Mouse (Mus musculus): ENCODE data around the gene Tbc1d1.

Tbc1d1 gene

DNA sequence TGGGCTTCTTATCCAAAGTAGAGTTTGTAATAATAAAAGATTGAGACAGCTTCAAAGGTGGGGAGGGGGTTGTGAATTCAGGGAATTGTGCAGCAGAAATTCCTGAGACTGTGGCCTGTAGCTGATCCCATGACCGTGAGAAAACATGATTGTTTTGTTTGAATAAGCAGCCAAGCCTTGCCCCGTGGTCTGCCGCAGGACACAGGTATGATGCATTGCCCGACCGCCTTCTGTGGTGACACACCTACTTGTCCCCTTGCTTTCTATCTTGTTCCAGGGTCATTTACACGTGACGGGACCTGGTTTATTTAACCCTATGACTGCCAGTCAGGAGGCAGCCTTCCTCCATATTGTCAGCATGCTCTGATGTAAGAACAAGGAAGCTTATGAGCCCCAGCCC is 123.6 kb downstream of the Tbc1d1 start:
- no peak for DNase-seq (ENCODE audit: low spot score)

DNA sequence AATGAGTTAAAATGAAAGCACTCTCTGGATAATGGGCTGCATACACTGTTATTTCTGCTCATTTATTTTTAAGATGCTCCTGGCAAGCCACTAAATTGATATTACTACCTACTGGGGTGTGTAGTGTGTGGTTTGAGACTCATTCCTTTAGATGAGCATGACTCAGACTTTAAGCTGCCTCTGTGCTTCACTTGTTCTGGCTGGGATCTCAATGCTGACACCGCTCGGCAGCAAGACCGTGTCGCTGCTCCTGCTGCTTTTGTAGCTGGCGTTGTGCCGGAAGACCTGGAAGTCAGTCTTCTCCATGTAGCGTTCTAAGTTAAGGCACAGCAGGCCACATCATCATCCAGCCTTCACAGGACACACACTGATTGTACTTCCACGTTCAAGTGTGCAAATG is 124.1 kb downstream of the Tbc1d1 start:
- DNase-seq (ENCODE audit: low spot score), result no peak

GRCm38 (mm10) chr5:64280613-64281012 is 124.5 kb downstream of the Tbc1d1 start:
- no peak for DNase-seq (ENCODE audit: low spot score)

GRCm38 (mm10) chr5:64281674-64282073 is 125.6 kb downstream of the Tbc1d1 start:
- DNase-seq (ENCODE audit: low spot score), result no peak

GRCm38 (mm10) chr5:64282594-64282993 is 126.5 kb downstream of the Tbc1d1 start:
- no peak for DNase-seq (ENCODE audit: low spot score)

GRCm38 (mm10) chr5:64285289-64285688 is 129.2 kb downstream of the Tbc1d1 start:
- DNase-seq (ENCODE audit: low spot score), result no peak

GRCm38 (mm10) chr5:64285851-64286250 is 129.7 kb downstream of the Tbc1d1 start:
- DNase-seq (ENCODE audit: low spot score), result no peak

GRCm38 (mm10) chr5:64287287-64287686 is 131.2 kb downstream of the Tbc1d1 start:
- no peak for DNase-seq (ENCODE audit: low spot score)

DNA sequence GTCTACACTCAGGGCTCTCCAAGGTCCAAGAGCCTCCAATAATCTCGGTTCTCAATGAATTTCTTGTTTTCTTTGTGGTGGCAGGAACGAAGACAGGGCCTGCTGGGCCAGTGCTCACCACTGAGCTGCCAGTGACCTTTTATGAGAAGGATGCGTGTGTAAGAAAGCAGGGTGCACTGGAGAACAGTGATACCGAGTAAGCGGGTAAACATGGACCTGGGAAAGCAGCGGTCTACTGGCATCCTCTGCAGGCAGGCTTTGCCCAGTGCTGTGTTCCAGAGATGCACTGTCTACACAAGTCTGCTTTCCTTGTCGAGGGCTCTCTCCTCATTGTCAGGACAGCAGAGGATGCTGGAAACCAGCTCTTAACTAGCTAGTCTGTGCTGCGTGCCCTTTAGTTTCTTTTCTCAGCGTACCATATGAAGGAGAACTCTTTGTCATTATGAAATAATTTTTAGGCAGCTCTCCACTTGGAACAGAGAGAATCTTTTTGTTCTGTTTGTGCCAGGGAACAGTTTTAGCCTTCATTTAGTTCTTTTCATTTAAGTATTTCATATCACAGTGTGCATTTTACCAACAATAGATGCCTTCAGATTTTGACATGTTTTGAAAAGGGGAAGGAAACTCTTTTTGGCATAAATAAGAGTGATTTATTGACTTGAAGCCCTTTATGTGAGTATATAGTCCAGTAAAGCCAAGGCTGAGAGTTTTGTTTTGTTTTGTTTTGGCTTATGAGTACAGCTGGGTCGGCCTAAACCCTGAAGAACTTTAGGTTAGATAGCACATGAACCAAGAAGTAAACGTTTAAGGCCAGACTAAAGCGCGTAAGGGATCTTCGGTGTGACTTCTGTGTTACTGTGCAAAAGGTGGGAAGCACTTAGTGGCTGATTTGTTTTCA is 132.2 kb downstream of the Tbc1d1 start:
- DNase-seq (ENCODE audit: low spot score), result no peak

DNA sequence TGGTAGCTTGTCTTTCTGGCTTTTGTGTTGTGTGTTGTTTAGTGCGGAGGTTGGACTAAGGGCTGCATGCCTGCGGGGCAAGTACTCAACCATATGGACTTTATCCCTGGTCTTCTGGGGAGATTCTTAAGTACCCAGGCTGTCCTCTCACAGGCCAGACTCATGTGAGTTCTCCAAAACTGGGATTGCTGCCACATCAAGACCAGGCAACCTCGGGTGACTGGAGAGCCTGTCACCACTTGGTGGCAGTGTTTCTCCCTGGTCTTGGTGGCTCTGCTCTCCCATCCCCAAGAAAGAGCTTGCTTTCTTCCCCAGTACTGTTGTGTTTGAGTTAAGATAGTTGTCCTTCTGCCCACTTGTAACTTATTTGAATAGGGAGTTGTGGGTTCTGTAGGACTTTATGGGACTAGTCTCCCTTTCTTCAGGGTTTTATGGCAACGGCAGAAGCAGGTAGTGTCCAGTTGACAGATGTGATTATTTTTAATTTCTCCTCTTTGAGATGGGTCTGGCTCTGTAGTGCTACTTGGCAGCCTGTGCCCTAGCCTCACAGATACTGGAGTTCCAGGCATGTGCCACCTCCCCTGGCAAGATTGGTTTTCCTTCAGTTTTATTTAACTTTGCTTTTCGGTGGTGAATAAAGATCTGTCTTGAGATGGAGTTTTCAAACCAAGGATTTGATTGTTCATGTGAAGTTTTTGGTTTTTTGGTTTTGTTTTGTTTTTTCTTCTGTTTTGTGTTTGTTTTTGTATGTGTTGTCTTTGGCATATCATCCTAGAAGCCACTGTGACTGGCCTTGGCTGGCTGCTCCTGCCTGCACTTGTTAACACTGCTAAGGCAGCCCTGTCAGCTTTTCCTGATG is 133.3 kb downstream of the Tbc1d1 start:
- peak; percentile 70 for DNase-seq (ENCODE audit: low spot score)

DNA sequence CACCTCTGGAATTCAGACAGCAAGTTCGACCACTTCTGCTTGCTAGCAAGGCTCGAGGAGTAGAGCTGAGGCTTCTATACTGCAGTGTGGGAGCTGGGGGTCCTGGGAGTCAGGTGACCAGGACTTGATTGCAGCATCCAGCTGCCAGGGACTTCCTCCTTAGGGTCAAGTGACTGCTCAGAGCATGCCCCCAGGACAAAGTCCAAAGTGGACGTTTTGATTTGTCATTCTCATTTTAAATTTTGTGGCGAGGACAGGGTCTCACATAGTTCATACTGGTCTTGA is 133.9 kb downstream of the Tbc1d1 start:
- DNase-seq (ENCODE audit: low spot score), result no peak

GRCm38 (mm10) chr5:64291657-64292056 is 135.6 kb downstream of the Tbc1d1 start:
- DNase-seq (ENCODE audit: low spot score), result no peak

- DNase-seq (ENCODE audit: low spot score), result no peak
Observed at GRCm38 (mm10) chr5:64295621-64296020, 139.5 kb downstream of the Tbc1d1 start.

DNA sequence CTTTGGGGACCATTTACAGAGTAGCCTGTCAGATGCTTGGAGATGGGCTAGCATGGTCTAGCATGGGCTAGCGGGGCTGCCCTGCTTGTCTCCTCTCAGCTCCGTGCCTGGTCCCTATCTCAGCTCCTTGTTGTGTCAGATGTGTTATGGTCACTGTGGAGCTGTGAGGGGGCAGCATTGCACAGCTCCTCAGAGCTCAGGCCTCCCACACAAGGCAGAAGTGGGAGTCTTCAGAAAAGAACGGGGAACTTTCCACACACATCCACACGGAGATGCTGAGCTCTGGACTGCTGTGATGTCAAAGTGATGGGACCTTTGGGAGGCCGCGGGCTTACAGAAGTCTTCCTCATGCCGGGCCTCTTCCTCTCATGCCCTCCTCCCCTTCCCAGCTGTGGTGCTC is 140.2 kb downstream of the Tbc1d1 start:
- DNase-seq (ENCODE audit: low spot score), result no peak

DNA sequence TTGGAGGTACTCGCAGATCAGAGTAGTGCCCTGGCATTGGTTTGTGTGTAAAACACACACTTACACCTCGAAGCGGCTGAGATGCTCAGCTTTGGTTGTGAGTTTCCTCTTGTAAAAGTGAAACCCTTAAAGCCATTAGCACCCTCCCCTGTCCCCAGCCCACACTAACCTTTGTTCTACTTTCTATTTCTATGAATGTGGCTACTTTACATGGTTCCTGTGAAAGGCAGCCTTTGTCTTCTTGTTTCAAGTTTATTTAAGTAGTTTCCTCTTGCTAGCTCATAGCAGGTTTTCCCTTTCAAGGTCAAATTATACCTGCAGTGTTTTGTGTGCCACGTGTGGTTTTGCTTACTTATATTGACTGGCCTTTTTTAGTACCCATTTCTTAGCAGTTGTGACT is 141.0 kb downstream of the Tbc1d1 start:
- DNase-seq (ENCODE audit: low spot score), result no peak

DNA sequence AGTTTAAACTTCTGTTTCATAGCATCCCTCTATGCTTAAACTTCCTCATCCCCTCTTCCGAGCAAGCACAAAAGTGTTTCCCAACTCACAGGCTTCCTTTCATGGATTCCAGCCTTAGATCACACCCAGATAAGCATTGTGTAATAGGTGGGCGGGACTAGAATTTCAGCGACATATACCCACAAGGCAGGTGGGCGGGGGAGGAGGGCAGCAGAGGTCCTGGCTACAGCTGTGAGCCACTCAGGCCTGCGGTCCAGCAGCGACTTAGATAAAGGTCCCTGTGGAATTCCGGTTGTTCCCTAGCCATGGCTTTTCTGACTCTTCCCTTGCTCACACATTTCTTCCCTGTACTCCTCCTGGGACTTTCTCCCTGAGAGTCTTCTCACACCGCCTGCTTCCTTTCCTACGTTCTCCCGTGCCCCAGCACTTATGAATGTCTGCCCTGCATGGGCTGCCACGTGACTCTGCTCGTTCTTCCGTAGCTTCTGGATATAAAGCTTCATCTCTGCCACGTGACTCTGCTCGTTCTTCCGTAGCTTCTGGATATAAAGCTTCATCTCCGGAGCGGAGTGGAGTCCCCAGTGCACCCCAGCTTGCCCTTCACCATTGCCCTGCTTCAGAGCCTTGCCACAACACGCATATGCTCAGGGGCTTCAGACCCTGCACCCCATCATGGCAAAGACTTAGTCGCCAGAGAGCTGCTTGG is 142.4 kb downstream of the Tbc1d1 start:
- DNase-seq (ENCODE audit: low spot score), result no peak

DNA sequence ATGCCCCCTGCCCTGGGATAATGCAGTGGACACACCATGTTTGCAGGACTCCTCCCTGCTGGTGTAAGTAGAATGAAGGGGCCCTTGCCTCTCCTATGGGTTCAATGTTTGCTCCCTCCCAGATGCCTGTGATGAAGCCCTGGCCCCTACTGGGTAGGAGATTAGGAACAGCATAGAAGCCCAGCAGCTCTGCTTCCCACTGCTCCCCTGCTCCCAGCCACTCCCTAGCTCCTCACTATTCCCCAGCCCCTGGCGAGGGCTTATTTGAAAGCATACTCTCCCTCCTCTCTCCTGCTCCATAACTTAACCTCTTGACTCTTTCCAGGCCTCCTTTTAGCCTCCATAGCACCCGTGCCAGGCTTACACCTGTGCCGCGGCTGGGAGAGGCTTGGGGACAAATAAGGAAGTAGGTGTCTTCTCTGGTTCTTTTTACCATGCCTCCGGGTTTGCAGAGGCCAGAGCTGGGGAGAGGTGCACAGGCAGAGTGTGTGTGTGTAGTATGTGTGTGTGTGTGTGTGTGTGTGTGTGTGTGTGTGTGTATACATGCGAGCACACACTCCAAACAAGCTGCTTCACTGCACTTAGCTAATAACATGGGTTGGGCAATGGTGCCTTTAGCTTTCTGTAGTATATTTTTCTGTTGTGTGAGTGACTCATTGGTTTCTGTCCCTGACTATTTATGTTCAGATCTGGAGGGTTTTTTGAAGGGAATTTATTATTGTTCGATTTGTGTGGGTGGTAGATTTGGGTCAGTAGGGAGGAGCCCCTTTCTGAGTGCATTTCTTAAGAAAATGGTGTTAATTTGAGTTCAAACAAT is 143.6 kb downstream of the Tbc1d1 start:
- no peak for DNase-seq (ENCODE audit: low spot score)

GRCm38 (mm10) chr5:64301246-64301645 is 145.1 kb downstream of the Tbc1d1 start:
- DNase-seq (ENCODE audit: low spot score), result no peak

GRCm38 (mm10) chr5:64307289-64307688 is 151.2 kb downstream of the Tbc1d1 start:
- no peak for DNase-seq (ENCODE audit: low spot score)

DNA sequence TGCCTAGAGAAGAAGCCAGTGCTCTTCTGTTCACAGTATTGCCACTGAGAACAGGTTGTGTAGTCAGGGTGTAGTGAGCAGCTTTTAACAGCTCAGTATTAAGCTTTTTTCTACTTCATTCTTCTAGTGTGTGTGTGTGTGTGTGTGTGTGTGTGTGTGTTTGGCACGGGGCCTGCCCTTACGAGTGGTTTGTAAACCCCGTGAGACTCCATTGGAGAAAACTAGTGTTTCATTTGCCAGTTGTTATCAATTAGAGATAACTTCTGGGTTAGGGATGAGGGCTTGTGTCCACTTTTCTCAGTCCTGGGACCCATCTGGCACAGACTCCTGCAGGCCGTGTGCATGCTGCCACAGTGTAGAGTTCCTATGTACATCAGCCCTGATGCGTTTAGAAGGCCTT is 156.2 kb downstream of the Tbc1d1 start:
- no peak for DNase-seq (ENCODE audit: low spot score)

DNA sequence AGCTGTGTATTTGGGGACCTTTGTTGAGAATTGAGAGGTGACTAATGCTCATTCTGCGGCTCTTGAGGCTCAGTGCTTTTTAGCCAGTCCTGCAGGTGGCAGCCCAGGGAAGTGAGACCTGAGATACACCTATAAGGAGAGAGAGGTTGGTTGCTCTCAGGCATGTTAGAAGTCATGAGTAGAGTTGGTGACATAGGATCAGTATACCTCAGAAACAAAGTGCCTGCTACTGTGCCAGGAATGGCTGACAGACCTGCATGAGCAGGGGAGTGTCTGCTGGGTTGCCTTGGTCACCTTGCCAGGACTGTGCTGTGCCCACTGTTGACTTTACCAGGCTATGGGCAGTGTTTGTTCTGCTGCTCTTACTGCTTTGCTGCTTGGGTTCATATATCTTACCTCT is 157.4 kb downstream of the Tbc1d1 start:
- DNase-seq (ENCODE audit: low spot score), result no peak
